Mouse (Mus musculus): ENCODE measurements at regions not wholly inside any gene's neighbourhood (a gene's known extent, or its start where the extent isn't known, plus 50 kb on each side); places are given as distances from the start of the nearest gene placed in this dataset.

- DNase-seq (ENCODE audit: low spot score in 2 of 2), result no peak
These were observed 279.3 kb upstream of the Camk1g start for GRCm38 (mm10) chr1:193649400-193649799.

GRCm38 (mm10) chr1:193647371-193648270 is 277.5 kb upstream of the Camk1g start:
- no peak for DNase-seq (ENCODE audit: low spot score in 2 of 2)

GRCm38 (mm10) chr1:193644506-193644905 is 274.4 kb upstream of the Camk1g start:
- no peak for DNase-seq (ENCODE audit: low spot score in 2 of 2)

GRCm38 (mm10) chr1:193636451-193636850 is 266.4 kb upstream of the Camk1g start:
- no peak for DNase-seq (ENCODE audit: low spot score in 2 of 2)

GRCm38 (mm10) chr1:193632115-193632514 is 262.0 kb upstream of the Camk1g start:
- no peak for DNase-seq (ENCODE audit: low spot score in 2 of 2)

GRCm38 (mm10) chr1:193629887-193630286 is 259.8 kb upstream of the Camk1g start:
- no peak for DNase-seq (ENCODE audit: low spot score in 2 of 2)

GRCm38 (mm10) chr1:193626924-193627849 is 257.1 kb upstream of the Camk1g start:
- no peak for DNase-seq (ENCODE audit: low spot score in 2 of 2)

GRCm38 (mm10) chr1:193625101-193625956 is 255.2 kb upstream of the Camk1g start:
- DNase-seq (ENCODE audit: low spot score in 2 of 2), result no peak

- DNase-seq (ENCODE audit: low spot score in 2 of 2), result no peak
These were observed 253.5 kb upstream of the Camk1g start for GRCm38 (mm10) chr1:193623571-193623970.

GRCm38 (mm10) chr1:193618250-193618649 is 248.2 kb upstream of the Camk1g start:
- peak in 1 of 2 experiments; percentile 7 for DNase-seq (ENCODE audit: low spot score in 2 of 2)

- no peak for DNase-seq (ENCODE audit: low spot score in 2 of 2)
These were observed 240.4 kb upstream of the Camk1g start for GRCm38 (mm10) chr1:193610471-193610870.

GRCm38 (mm10) chr1:193599895-193600294 is 229.8 kb upstream of the Camk1g start:
- no peak for DNase-seq (ENCODE audit: low spot score in 2 of 2)

- peak in 1 of 2 experiments; percentile 41 for DNase-seq (ENCODE audit: low spot score in 2 of 2)
These were observed 229.1 kb upstream of the Camk1g start for GRCm38 (mm10) chr1:193599163-193599562.

GRCm38 (mm10) chr1:193590301-193590829 is 220.3 kb upstream of the Camk1g start:
- no peak for DNase-seq (ENCODE audit: low spot score in 2 of 2)

GRCm38 (mm10) chr1:193588477-193589464 is 218.7 kb upstream of the Camk1g start:
- peak; percentile 31 to 78 for DNase-seq (ENCODE audit: low spot score in 2 of 2)

- no peak for DNase-seq (ENCODE audit: low spot score in 2 of 2)
These were observed 217.2 kb upstream of the Camk1g start for GRCm38 (mm10) chr1:193587317-193587716.

GRCm38 (mm10) chr1:193586896-193587295 is 216.8 kb upstream of the Camk1g start:
- no peak for DNase-seq (ENCODE audit: low spot score in 2 of 2)

- no peak for DNase-seq (ENCODE audit: low spot score in 2 of 2)
These were observed 213.7 kb upstream of the Camk1g start for GRCm38 (mm10) chr1:193583791-193584190.

GRCm38 (mm10) chr1:193580393-193580792 is 210.3 kb upstream of the Camk1g start:
- DNase-seq (ENCODE audit: low spot score in 2 of 2), result no peak

GRCm38 (mm10) chr1:193579671-193580070 is 209.6 kb upstream of the Camk1g start:
- DNase-seq (ENCODE audit: low spot score in 2 of 2), result no peak
